Mouse (Mus musculus) testis, adult 2 months (tissue): Measurements from ENCODE around the gene Shb. TPM values are rescaled to one million over a fixed set of nuclear protein-coding genes. Genes with fewer than 3 reads are reported as not detected.

Source experiments
- H3K27ac ChIP-seq: fragments of 200-500 bp; 2 replicates; pipeline ENCODE4 v1.5.1; 2012; ENCODE audit warnings: low read depth, low read length; ENCODE audit not compliant: control insufficient read depth, insufficient read depth
- H3K27me3 ChIP-seq: fragments of 200-500 bp; 2 replicates; pipeline ENCODE4 v1.6.1; 2012; ENCODE audit warnings: mild to moderate bottlenecking, low read length, moderate library complexity; ENCODE audit not compliant: control insufficient read depth, insufficient read depth
- H3K36me3 ChIP-seq: fragments of 200-500 bp; 2 replicates; pipeline ENCODE4 v1.6.1; 2012; ENCODE audit warnings: mild to moderate bottlenecking, low read length; ENCODE audit not compliant: control insufficient read depth, insufficient read depth
- H3K4me1 ChIP-seq: fragments of 200-500 bp; 2 replicates; pipeline ENCODE4 v1.6.1; 2012; ENCODE audit warnings: low read length; ENCODE audit not compliant: control insufficient read depth, insufficient read depth
- H3K4me3 ChIP-seq: fragments of 200-500 bp; 2 replicates; pipeline ENCODE4 v1.5.1; 2012; ENCODE audit warnings: low read depth, mild to moderate bottlenecking, low read length, moderate library complexity, mixed read lengths; ENCODE audit not compliant: control insufficient read depth
- CTCF ChIP-seq: fragments of 200-500 bp; IDR thresholded peaks from 2 replicates; pipeline ENCODE4 v1.5.1; 2012; ENCODE audit warnings: low read depth, mild to moderate bottlenecking, inconsistent platforms, low read length, moderate library complexity; ENCODE audit not compliant: control insufficient read depth, insufficient read depth, insufficient replicate concordance
- POLR2A ChIP-seq: fragments of 200-500 bp; IDR thresholded peaks from 2 replicates; pipeline ENCODE4 v1.6.1; 2012; ENCODE audit warnings: low read depth, mild to moderate bottlenecking, inconsistent platforms, low read length, moderate library complexity; ENCODE audit not compliant: control insufficient read depth
- polyA plus RNA-seq: library from polyadenylated mRNA; depleted of rRNA; stranded (reverse); fragments of >200 nt; gene quantifications from 2 replicates; pipeline ENCODE4 v1.2.3, GENCODE M21; 2012

Gene Shb
- polyA plus RNA-seq, 1 experiment: 7.3 TPM

DNA sequence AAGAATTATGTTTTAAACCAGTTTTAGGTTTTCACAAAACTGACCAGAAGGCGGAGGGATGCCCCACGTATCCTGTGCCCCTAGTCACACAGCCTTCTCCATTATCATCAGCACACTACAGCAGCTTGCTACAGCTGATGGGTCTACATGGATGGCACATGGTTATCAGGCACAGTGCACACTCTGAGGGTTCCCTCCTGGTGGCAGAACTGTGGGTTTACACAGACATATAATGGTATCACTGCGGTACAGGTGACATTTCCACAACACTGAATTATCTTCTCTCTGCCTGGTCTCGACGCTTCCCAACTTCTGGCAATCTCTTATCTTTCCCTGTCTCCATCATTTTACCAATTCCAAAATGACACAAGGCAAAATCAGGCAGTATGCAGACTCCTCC is 69.6 kb downstream of the Shb start:
- H3K4me1 ChIP-seq: no peaks in the 10 kb centered on the region
- H3K4me3 ChIP-seq: no peak overlapping the region
- TF ChIP-seq POLR2A: no peak
- TF ChIP-seq CTCF: no peak
- no peak overlapping the region for H3K27ac ChIP-seq
- H3K27me3 ChIP-seq: no peaks in the 10 kb centered on the region
- no peaks in the 10 kb centered on the region for H3K36me3 ChIP-seq

- Histone ChIP-seq H3K27me3 (no peaks in the 10 kb centered on the region), H3K4me1 (no peaks in the 10 kb centered on the region), H3K36me3 (no peaks in the 10 kb centered on the region), H3K4me3 (no peak overlapping the region), H3K27ac (no peak overlapping the region)
- TF ChIP-seq CTCF (no peak), POLR2A (no peak)
Measured at GRCm38 (mm10) chr4:45461661-45462060, 70.6 kb downstream of the Shb start.

- TF ChIP-seq CTCF: no peak
- TF ChIP-seq POLR2A: no peak
- no peak overlapping the region for H3K4me3 ChIP-seq
- H3K27ac ChIP-seq: no peak overlapping the region
- H3K27me3 ChIP-seq: no peaks in the 10 kb centered on the region
- H3K4me1 ChIP-seq: no peaks in the 10 kb centered on the region
- no peaks in the 10 kb centered on the region for H3K36me3 ChIP-seq
Measured at GRCm38 (mm10) chr4:45459375-45459774, 72.9 kb downstream of the Shb start.

DNA sequence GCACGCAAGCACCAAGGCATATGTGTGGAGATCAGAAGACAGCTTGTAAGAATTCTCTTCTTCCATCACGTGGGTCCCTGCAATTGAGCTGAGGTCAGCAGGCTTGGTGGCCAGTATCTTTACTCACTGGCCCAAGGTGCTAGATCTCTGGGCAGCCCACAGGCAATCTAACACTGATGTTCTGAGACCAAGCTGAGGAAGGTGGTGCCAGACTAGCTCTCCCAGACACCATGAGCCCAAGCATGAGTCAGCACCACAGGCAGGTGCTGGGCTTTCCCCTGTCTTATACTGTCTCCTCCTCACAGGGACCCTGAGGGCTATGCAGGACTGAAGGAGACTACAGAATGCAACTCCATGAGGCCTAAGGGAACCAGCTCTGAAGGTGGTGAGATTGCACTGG is 74.7 kb downstream of the Shb start:
- peaks cover 11% of the 10 kb centered on the region for H3K4me1 ChIP-seq
- H3K36me3 ChIP-seq: no peaks in the 10 kb centered on the region
- no peak overlapping the region for H3K27ac ChIP-seq
- TF ChIP-seq CTCF: no peak
- TF ChIP-seq POLR2A: no peak
- no peak overlapping the region for H3K4me3 ChIP-seq
- H3K27me3 ChIP-seq: no peaks in the 10 kb centered on the region

DNA sequence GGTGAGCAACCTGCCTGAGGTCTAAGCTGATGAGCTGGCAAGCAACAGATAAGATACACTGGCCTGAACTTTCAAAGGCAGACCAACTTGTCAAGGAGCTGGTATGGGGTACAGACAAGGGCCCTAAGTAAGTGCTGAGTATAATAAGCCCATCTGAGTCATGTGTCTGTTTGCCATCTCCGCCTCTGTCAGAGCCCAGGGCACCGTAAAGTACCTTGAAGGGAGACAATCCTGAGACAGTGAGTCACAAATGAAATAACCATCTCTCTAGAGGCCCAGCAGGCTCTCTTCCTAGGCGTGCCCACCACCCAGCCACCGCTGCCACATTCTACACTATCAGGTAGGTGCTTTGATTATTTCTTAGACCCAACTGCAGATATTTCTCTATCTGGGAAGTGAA is 77.3 kb downstream of the Shb start:
- TF ChIP-seq CTCF: no peak
- no peak for TF ChIP-seq POLR2A
- H3K4me1 ChIP-seq: peaks cover 12% of the 10 kb centered on the region
- no peak overlapping the region for H3K4me3 ChIP-seq
- H3K27ac ChIP-seq: no peak overlapping the region
- no peaks in the 10 kb centered on the region for H3K36me3 ChIP-seq
- H3K27me3 ChIP-seq: no peaks in the 10 kb centered on the region

DNA sequence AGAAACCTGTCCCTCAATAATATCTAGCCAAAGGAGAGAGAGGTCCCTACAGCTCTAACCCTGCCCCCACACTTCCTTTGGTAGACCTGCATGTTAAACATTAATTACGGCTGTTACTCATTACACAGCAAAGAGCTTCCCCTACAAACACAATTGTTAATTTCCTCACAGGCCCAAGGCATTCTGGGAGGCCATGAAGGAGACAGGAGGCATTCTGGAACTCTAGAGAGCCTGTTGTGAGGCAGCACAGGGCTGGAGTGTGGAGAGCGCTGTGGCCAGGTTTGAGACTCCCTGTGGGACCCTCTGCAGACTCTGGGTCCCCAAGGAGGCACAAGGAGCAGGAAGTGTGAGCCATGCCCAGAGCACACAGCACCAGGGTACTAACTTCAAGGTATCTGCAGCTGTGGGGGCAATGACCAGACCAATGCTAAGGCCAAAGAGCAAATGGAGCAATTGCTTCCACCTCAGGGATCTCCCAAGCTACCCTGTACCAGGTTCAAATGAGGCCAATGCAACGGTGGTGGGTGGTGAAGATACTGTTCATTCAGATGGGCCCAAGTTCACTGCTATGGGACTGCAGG is 78.9 kb downstream of the Shb start:
- Histone ChIP-seq H3K36me3 (no peaks in the 10 kb centered on the region), H3K27me3 (no peaks in the 10 kb centered on the region), H3K4me1 (peaks cover 12% of the 10 kb centered on the region), H3K4me3 (no peak overlapping the region), H3K27ac (no peak overlapping the region)
- TF ChIP-seq CTCF (no peak), POLR2A (no peak)

GRCm38 (mm10) chr4:45452569-45453111 is 79.6 kb downstream of the Shb start:
- H3K4me1 ChIP-seq: peaks cover 12% of the 10 kb centered on the region
- no peaks in the 10 kb centered on the region for H3K27me3 ChIP-seq
- H3K36me3 ChIP-seq: no peaks in the 10 kb centered on the region
- TF ChIP-seq CTCF (no peak), POLR2A (no peak)
- H3K27ac ChIP-seq: no peak overlapping the region
- H3K4me3 ChIP-seq: no peak overlapping the region
